Mouse (Mus musculus) myocyte (in vitro differentiated cells): Measurements from ENCODE around the gene Eea1.

Experiments used
- CEBPB ChIP-seq: IDR thresholded peaks from 2 replicates; pipeline ENCODE4 v1.6.1; 2011; ENCODE audit warnings: mild to moderate bottlenecking, moderate library complexity; ENCODE audit not compliant: poor library complexity, insufficient read depth, severe bottlenecking
- MAX ChIP-seq: IDR thresholded peaks from one replicate; pipeline ENCODE4 v1.6.1; 2011; ENCODE audit warnings: low read depth, mild to moderate bottlenecking, control low read depth
- TCF12 ChIP-seq: IDR thresholded peaks from one replicate; pipeline ENCODE4 v1.6.1; 2011; ENCODE audit warnings: mild to moderate bottlenecking, control low read depth; ENCODE audit not compliant: poor library complexity, insufficient read depth, severe bottlenecking
- TCF3 ChIP-seq: IDR thresholded peaks from one replicate; pipeline ENCODE4 v1.6.1; 2011; ENCODE audit warnings: low read depth, control low read depth; ENCODE audit not compliant: insufficient read length

DNA sequence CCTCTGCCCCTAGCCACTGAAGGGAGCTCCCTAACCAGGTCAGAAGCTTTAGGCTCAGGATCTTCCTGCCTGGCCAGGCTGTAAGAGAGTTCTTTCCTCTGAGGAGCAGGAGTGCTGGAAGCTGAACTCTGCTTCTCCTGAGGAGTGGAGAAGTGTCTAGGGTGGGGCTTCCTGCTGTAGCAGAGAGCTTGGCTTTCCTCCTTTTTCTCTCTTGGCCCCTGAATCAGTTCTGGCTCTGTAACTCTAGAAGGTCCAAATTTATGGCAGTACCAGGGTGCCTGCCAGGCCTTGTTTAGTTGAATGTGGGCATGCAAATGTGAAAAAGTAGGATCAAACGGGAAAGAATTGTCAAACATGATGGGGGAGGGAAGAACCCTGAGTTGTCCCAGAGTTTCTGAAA is 17.1 kb downstream of the Eea1 start:
- no peak for TF ChIP-seq TCF12
- no peak for TF ChIP-seq TCF3
- TF ChIP-seq MAX, result no peak
- no peak for TF ChIP-seq CEBPB
